Mouse (Mus musculus) lung, embryonic 14.5 days (tissue): ENCODE results near the gene Prkcb. TPM values are rescaled to one million over a fixed set of nuclear protein-coding genes. Genes with fewer than 3 reads are reported as not detected.

Experiments used
- ATAC-seq: fragments of 200-750 bp; cut with Nextera tagmentation; 2 replicates; pipeline ENCODE4 v1.8.0; 2017; ENCODE audit warnings: mild to moderate bottlenecking, moderate TSS enrichment, moderate library complexity; ENCODE audit not compliant: insufficient read depth
- DNase-seq: peaks from one replicate; pipeline ENCODE4 v3.0.0-alpha.2; 2015
- H3K27ac ChIP-seq: fragments of 300-500 bp; sonication (generic); 2 replicates; pipeline ENCODE4 v1.5.1; 2014; ENCODE audit warnings: low read depth, mild to moderate bottlenecking, moderate library complexity
- H3K27me3 ChIP-seq: fragments of 300-500 bp; sonication (generic); 2 replicates; pipeline ENCODE4 v1.6.1; 2014; ENCODE audit warnings: low read length, control low read depth; ENCODE audit not compliant: insufficient read depth
- H3K36me3 ChIP-seq: fragments of 300-500 bp; sonication (generic); 2 replicates; pipeline ENCODE4 v1.6.1; 2014; ENCODE audit warnings: control low read depth; ENCODE audit not compliant: insufficient read depth
- H3K4me1 ChIP-seq: fragments of 300-500 bp; sonication (generic); 2 replicates; pipeline ENCODE4 v1.6.1; 2014; ENCODE audit warnings: antibody characterized with exemption, control low read depth; ENCODE audit not compliant: insufficient read depth
- H3K4me2 ChIP-seq: fragments of 300-500 bp; sonication (generic); 2 replicates; pipeline ENCODE4 v1.6.1; 2014; ENCODE audit warnings: mild to moderate bottlenecking
- H3K4me3 ChIP-seq: fragments of 300-500 bp; sonication (generic); 2 replicates; pipeline ENCODE4 v1.5.1; 2014; ENCODE audit warnings: low read depth, low read length
- H3K9ac ChIP-seq: fragments of 300-500 bp; sonication (generic); 2 replicates; pipeline ENCODE4 v1.6.1; 2014
- H3K9me3 ChIP-seq: fragments of 300-500 bp; sonication (generic); 2 replicates; pipeline ENCODE4 v1.6.1; 2016; ENCODE audit warnings: low read depth, low read length, control low read depth
- CTCF ChIP-seq: IDR thresholded peaks from 2 replicates; pipeline ENCODE4 v1.5.1; 2016; ENCODE audit warnings: antibody characterized with exemption, low read depth
- WGBS: fragments of 180-500 bp; shearing (Covaris S2); extraction: QIAGEN DNeasy Blood & Tissue Kit; methylation state at CpG from one replicate; pipeline ENCODE4 v1.1.7; 2014; 5-methylcytosine and 5-hydroxymethylcytosine counted together
- polyA plus RNA-seq: library from polyadenylated mRNA; unstranded; fragments of >200 nt; fragmentation: Nextera tagmentation; extraction: Ambion mirVana; gene quantifications from 2 replicates; pipeline ENCODE4 v1.2.1, GENCODE M21; 2014

The Prkcb gene
- polyA plus RNA-seq, 1 experiment from 2014 or later, result 9.7 TPM

- Histone ChIP-seq H3K27ac (no peak overlapping the region), H3K9ac (no peak overlapping the region), H3K4me1 (no peaks in the 10 kb centered on the region), H3K4me2 (no peak overlapping the region), H3K36me3 (no peaks in the 10 kb centered on the region), H3K27me3 (no peaks in the 10 kb centered on the region), H3K4me3 (no peak overlapping the region), H3K9me3 (no peaks in the 10 kb centered on the region)
- no peak for TF ChIP-seq CTCF
- DNase-seq (no peak), ATAC-seq (no peak)
- WGBS, result 48% methylated on average over 7 of the region's 7 CpGs
Measured at GRCm38 (mm10) chr7:122520850-122521638, 232.5 kb downstream of the Prkcb start.

- Histone ChIP-seq H3K4me2 (no peak overlapping the region), H3K4me3 (no peak overlapping the region), H3K9me3 (no peaks in the 10 kb centered on the region), H3K36me3 (no peaks in the 10 kb centered on the region), H3K9ac (no peak overlapping the region), H3K27me3 (no peaks in the 10 kb centered on the region), H3K4me1 (no peaks in the 10 kb centered on the region), H3K27ac (no peak overlapping the region)
- WGBS, result 92% methylated on average over 11 of the region's 11 CpGs
- DNase-seq (no peak), ATAC-seq (no peak)
- TF ChIP-seq CTCF, result no peak
Measured at GRCm38 (mm10) chr7:122528201-122528600, 239.7 kb downstream of the Prkcb start.

- TF ChIP-seq CTCF, result no peak
- ATAC-seq, result no peak
- 92% methylated on average over 5 of the region's 5 CpGs for WGBS
Measured at GRCm38 (mm10) chr7:122528646-122529045, 240.1 kb downstream of the Prkcb start.

GRCm38 (mm10) chr7:122533566-122534360 lies 245.2 kb downstream of the Prkcb start:
- H3K4me1 ChIP-seq, result no peaks in the 10 kb centered on the region
- H3K9me3 ChIP-seq, result no peaks in the 10 kb centered on the region
- H3K36me3 ChIP-seq, result no peaks in the 10 kb centered on the region
- no peak overlapping the region for H3K4me2 ChIP-seq
- H3K4me3 ChIP-seq, result no peak overlapping the region
- ATAC-seq (no peak), DNase-seq (no peak)
- no peak overlapping the region for H3K27ac ChIP-seq
- H3K9ac ChIP-seq, result no peak overlapping the region
- no peaks in the 10 kb centered on the region for H3K27me3 ChIP-seq
- WGBS, result 84% methylated on average over 9 of the region's 9 CpGs
- TF ChIP-seq CTCF, result no peak

More at GRCm38 (mm10) chr7:122528646-122529045, 240.1 kb downstream of the Prkcb start:
- no peak overlapping the region for H3K4me3 ChIP-seq
- H3K4me1 ChIP-seq, result no peaks in the 10 kb centered on the region
- H3K9ac ChIP-seq, result no peak overlapping the region
- no peak overlapping the region for H3K4me2 ChIP-seq
- no peaks in the 10 kb centered on the region for H3K36me3 ChIP-seq
- no peaks in the 10 kb centered on the region for H3K9me3 ChIP-seq
- DNase-seq, result no peak
- H3K27ac ChIP-seq, result no peak overlapping the region
- H3K27me3 ChIP-seq, result no peaks in the 10 kb centered on the region

- Histone ChIP-seq H3K27ac (no peak overlapping the region), H3K36me3 (no peaks in the 10 kb centered on the region), H3K4me1 (no peaks in the 10 kb centered on the region), H3K27me3 (no peaks in the 10 kb centered on the region), H3K9ac (no peak overlapping the region), H3K9me3 (no peaks in the 10 kb centered on the region), H3K4me2 (no peak overlapping the region), H3K4me3 (no peak overlapping the region)
- no peak for TF ChIP-seq CTCF
- WGBS, result 80% methylated on average over 3 of the region's 3 CpGs
- ATAC-seq, result no peak
- DNase-seq, result no peak
Measured at GRCm38 (mm10) chr7:122544616-122545015, 256.1 kb downstream of the Prkcb start.

GRCm38 (mm10) chr7:122556575-122557140 lies 268.1 kb downstream of the Prkcb start:
- WGBS, result 55% methylated on average over 6 of the region's 6 CpGs

More at GRCm38 (mm10) chr7:122556575-122557140, 268.1 kb downstream of the Prkcb start:
- Histone ChIP-seq H3K27ac (no peak overlapping the region), H3K27me3 (no peaks in the 10 kb centered on the region), H3K9ac (no peak overlapping the region), H3K36me3 (no peaks in the 10 kb centered on the region), H3K4me3 (no peak overlapping the region), H3K9me3 (no peaks in the 10 kb centered on the region), H3K4me1 (no peaks in the 10 kb centered on the region), H3K4me2 (no peak overlapping the region)
- ATAC-seq (no peak), DNase-seq (no peak)
- TF ChIP-seq CTCF, result no peak
